Mouse (Mus musculus) C2C12 (cell line): ENCODE measurements around the gene Pik3c2g. TPM values are rescaled to one million over a fixed set of nuclear protein-coding genes. Genes with fewer than 3 reads are reported as not detected.

Experiments
- H3K27me3 ChIP-seq: one replicate; pipeline ENCODE4 v1.6.1; 2011; ENCODE audit not compliant: control insufficient read depth, insufficient read depth, insufficient read length
- H3K36me3 ChIP-seq: one replicate; pipeline ENCODE4 v1.6.1; 2011; ENCODE audit not compliant: control insufficient read depth, insufficient read depth
- H3K4me3 ChIP-seq: one replicate; pipeline ENCODE4 v1.5.1; 2011; ENCODE audit warnings: mild to moderate bottlenecking, control low read depth; ENCODE audit not compliant: poor library complexity, insufficient read depth, severe bottlenecking
- H3K79me2 ChIP-seq: one replicate; pipeline ENCODE4 v1.6.1; 2011; ENCODE audit not compliant: control insufficient read depth, insufficient read depth
- H3K79me3 ChIP-seq: one replicate; pipeline ENCODE4 v1.6.1; 2011; ENCODE audit warnings: low read depth, control low read depth
- H3ac ChIP-seq: one replicate; pipeline ENCODE3; 2011; ENCODE audit warnings: low read depth; ENCODE audit not compliant: control insufficient read depth, insufficient read length
- CEBPB ChIP-seq: IDR thresholded peaks from one replicate; pipeline ENCODE4 v1.6.1; 2011; ENCODE audit warnings: low read depth, mild to moderate bottlenecking, control low read depth, moderate library complexity
- CTCF ChIP-seq: IDR thresholded peaks from one replicate; pipeline ENCODE4 v1.5.1; 2011; ENCODE audit not compliant: control insufficient read depth, insufficient read depth, insufficient read length
- FOSL1 ChIP-seq: IDR thresholded peaks from one replicate; pipeline ENCODE4 v1.8.0; 2011; ENCODE audit warnings: mild to moderate bottlenecking, low read length; ENCODE audit not compliant: poor library complexity, insufficient read depth, severe bottlenecking
- MAX ChIP-seq: IDR thresholded peaks from one replicate; pipeline ENCODE4 v1.6.1; 2011; ENCODE audit warnings: mild to moderate bottlenecking, control low read depth
- MYOD1 ChIP-seq: IDR thresholded peaks from one replicate; pipeline ENCODE4 v1.6.1; 2011; ENCODE audit warnings: low read depth; ENCODE audit not compliant: control insufficient read depth, insufficient read length
- MYOG ChIP-seq: IDR thresholded peaks from one replicate; pipeline ENCODE4 v1.6.1; 2011; ENCODE audit not compliant: control insufficient read depth, insufficient read length; ENCODE audit errors: extremely low read depth
- USF1 ChIP-seq: IDR thresholded peaks from one replicate; pipeline ENCODE4 v1.6.1; 2011; ENCODE audit warnings: low read depth, mild to moderate bottlenecking, control low read depth, moderate library complexity
- polyA plus RNA-seq: library from polyadenylated mRNA; unstranded; fragments of >200 nt; fragmentation: generic; extraction: Trizol; gene quantifications from one replicate; pipeline ENCODE4 v1.2.1, GENCODE M21; 2012; ENCODE audit warnings: missing spikeins

The Pik3c2g gene
- polyA plus RNA-seq, 1 experiment, result not detected

GRCm38 (mm10) chr6:139874418-139875176 is 287.6 kb downstream of the Pik3c2g start:
- TF ChIP-seq MYOD1 (no peak), MYOG (no peak), MAX (no peak), CTCF (no peak), USF1 (no peak), CEBPB (no peak)
- H3K79me2 ChIP-seq, result no peaks in the 10 kb centered on the region
- no peaks in the 10 kb centered on the region for H3K36me3 ChIP-seq

GRCm38 (mm10) chr6:139876691-139877090 is 289.7 kb downstream of the Pik3c2g start:
- H3K4me3 ChIP-seq, result no peak overlapping the region
- no peaks in the 10 kb centered on the region for H3K79me3 ChIP-seq
- H3K27me3 ChIP-seq, result no peaks in the 10 kb centered on the region
- no peaks in the 10 kb centered on the region for H3K36me3 ChIP-seq
- H3K79me2 ChIP-seq, result no peaks in the 10 kb centered on the region
- H3ac ChIP-seq, result no peak overlapping the region
- TF ChIP-seq CEBPB (no peak), MAX (no peak), MYOG (no peak), USF1 (no peak), MYOD1 (no peak), FOSL1 (no peak), CTCF (no peak)

More at GRCm38 (mm10) chr6:139874418-139875176, 287.6 kb downstream of the Pik3c2g start:
- H3K79me3 ChIP-seq, result no peaks in the 10 kb centered on the region
- H3ac ChIP-seq, result no peak overlapping the region
- no peak overlapping the region for H3K4me3 ChIP-seq
- H3K27me3 ChIP-seq, result no peaks in the 10 kb centered on the region

- no peaks in the 10 kb centered on the region for H3K36me3 ChIP-seq
- no peak overlapping the region for H3K4me3 ChIP-seq
- H3ac ChIP-seq, result no peak overlapping the region
- H3K79me2 ChIP-seq, result no peaks in the 10 kb centered on the region
- no peak for TF ChIP-seq USF1
- TF ChIP-seq MYOG, result no peak
- TF ChIP-seq MYOD1, result no peak
- no peak for TF ChIP-seq MAX
- no peak for TF ChIP-seq CTCF
- no peak for TF ChIP-seq FOSL1
- TF ChIP-seq CEBPB, result no peak
- H3K79me3 ChIP-seq, result no peaks in the 10 kb centered on the region
- no peaks in the 10 kb centered on the region for H3K27me3 ChIP-seq
These were observed 290.7 kb downstream of the Pik3c2g start for GRCm38 (mm10) chr6:139877476-139878361.

- no peak overlapping the region for H3K4me3 ChIP-seq
- H3K79me2 ChIP-seq, result no peaks in the 10 kb centered on the region
- H3K27me3 ChIP-seq, result no peaks in the 10 kb centered on the region
- TF ChIP-seq MYOD1 (no peak), CTCF (no peak), MYOG (no peak), MAX (no peak), CEBPB (no peak), FOSL1 (no peak), USF1 (no peak)
- H3K36me3 ChIP-seq, result no peaks in the 10 kb centered on the region
- no peak overlapping the region for H3ac ChIP-seq
- H3K79me3 ChIP-seq, result no peaks in the 10 kb centered on the region
These were observed 291.3 kb downstream of the Pik3c2g start for GRCm38 (mm10) chr6:139878362-139878696.

- Histone ChIP-seq H3K79me2 (no peaks in the 10 kb centered on the region), H3K4me3 (no peak overlapping the region)
These were observed 295.1 kb downstream of the Pik3c2g start for GRCm38 (mm10) chr6:139882076-139882475.

More at GRCm38 (mm10) chr6:139882076-139882475, 295.1 kb downstream of the Pik3c2g start:
- no peaks in the 10 kb centered on the region for H3K79me3 ChIP-seq
- H3K27me3 ChIP-seq, result no peaks in the 10 kb centered on the region
- no peak overlapping the region for H3ac ChIP-seq
- no peaks in the 10 kb centered on the region for H3K36me3 ChIP-seq
- TF ChIP-seq CEBPB, result no peak
- TF ChIP-seq CTCF, result no peak
- TF ChIP-seq MYOD1, result no peak
- TF ChIP-seq USF1, result no peak
- no peak for TF ChIP-seq MYOG
- no peak for TF ChIP-seq MAX
- TF ChIP-seq FOSL1, result no peak
